Mouse (Mus musculus) MEL (cell line): ENCODE data around the gene Phf21a.

Experiments
- CTCF ChIP-seq, 3 experiments: IDR thresholded peaks in 2 of 3; conservative IDR thresholded peaks in 1 of 3; 2 replicates each; pipeline ENCODE4 v1.5.1; 2011 to 2012; ENCODE audit warnings: low read length in 3 of 3, low read depth in 2 of 3, mild to moderate bottlenecking in 2 of 3, improper control_type of control experiment in 1 of 3, inconsistent platforms in 1 of 3, mixed read lengths in 1 of 3, moderate library complexity in 1 of 3; ENCODE audit not compliant: control insufficient read depth in 1 of 3, insufficient read depth in 1 of 3, poor library complexity in 1 of 3, severe bottlenecking in 1 of 3
- GABPA ChIP-seq: IDR thresholded peaks from 2 replicates; pipeline ENCODE4 v1.6.1; 2012; ENCODE audit warnings: low read depth, mild to moderate bottlenecking, inconsistent platforms, low read length, improper control_type of control experiment, moderate library complexity
- GATA1 ChIP-seq: IDR thresholded peaks from 2 replicates; pipeline ENCODE4 v1.6.1; 2011; ENCODE audit warnings: low read depth, low read length, improper control_type of control experiment
- MEF2A ChIP-seq: IDR thresholded peaks from 2 replicates; pipeline ENCODE4 v1.6.1; 2014; ENCODE audit warnings: low read depth, mild to moderate bottlenecking, inconsistent platforms, low read length, improper control_type of control experiment; ENCODE audit not compliant: poor library complexity, insufficient replicate concordance, severe bottlenecking; ENCODE audit errors: extremely low read depth
- NRF1 ChIP-seq: IDR thresholded peaks from 2 replicates; pipeline ENCODE4 v1.6.1; 2014; ENCODE audit warnings: low read depth, mild to moderate bottlenecking, inconsistent platforms, low read length, improper control_type of control experiment, moderate library complexity; ENCODE audit not compliant: poor library complexity, insufficient read depth, severe bottlenecking
- POLR2A ChIP-seq, 2 experiments: IDR thresholded peaks; 2 replicates each; pipeline ENCODE4 v1.6.1; 2011 to 2012; ENCODE audit warnings: low read length in 2 of 2, mild to moderate bottlenecking in 2 of 2, control low read depth in 1 of 2, improper control_type of control experiment in 1 of 2, low read depth in 1 of 2, moderate library complexity in 1 of 2; ENCODE audit not compliant: control insufficient read depth in 1 of 2, insufficient read depth in 1 of 2, poor library complexity in 1 of 2
- SMC3 ChIP-seq: IDR thresholded peaks from 2 replicates; pipeline ENCODE4 v1.6.1; 2011; ENCODE audit warnings: low read depth, low read length, improper control_type of control experiment
- TAL1 ChIP-seq: IDR thresholded peaks from 2 replicates; pipeline ENCODE4 v1.6.1; 2012; ENCODE audit warnings: mild to moderate bottlenecking, inconsistent platforms, low read length, moderate library complexity, mixed read lengths
- USF1 ChIP-seq: IDR thresholded peaks from 2 replicates; pipeline ENCODE4 v1.6.1; 2014; ENCODE audit warnings: low read depth, mild to moderate bottlenecking, inconsistent platforms, low read length, improper control_type of control experiment, moderate library complexity
- USF2 ChIP-seq, 2 experiments: IDR thresholded peaks; 2 replicates each; pipeline ENCODE4 v1.6.1; 2011 to 2012; ENCODE audit warnings: improper control_type of control experiment in 2 of 2, low read length in 2 of 2, borderline replicate concordance in 1 of 2, inconsistent platforms in 1 of 2, low read depth in 1 of 2, mild to moderate bottlenecking in 1 of 2; ENCODE audit not compliant: insufficient read depth in 1 of 2
- ZC3H11A ChIP-seq: IDR thresholded peaks from 2 replicates; pipeline ENCODE4 v1.6.1; 2012; ENCODE audit warnings: low read depth, mild to moderate bottlenecking, inconsistent platforms, low read length, improper control_type of control experiment
- ZNF384 ChIP-seq: IDR thresholded peaks from 2 replicates; pipeline ENCODE4 v1.6.1; 2012; ENCODE audit warnings: low read depth, mild to moderate bottlenecking, inconsistent platforms, low read length, improper control_type of control experiment

- no peak for TF ChIP-seq ZNF384
- no peak for TF ChIP-seq USF2 (IDR thresholded peaks at IDR 0.05; ENCODE audit: borderline replicate concordance in 1 of 2, insufficient read depth in 1 of 2, low read depth in 1 of 2, low read length in 2 of 2)
- no peak for TF ChIP-seq SMC3
- TF ChIP-seq CTCF (IDR thresholded peaks at IDR 0.05 in 2 of 3, conservative IDR thresholded peaks at IDR 0.05 in 1 of 3; ENCODE audit: control insufficient read depth in 1 of 3, insufficient read depth in 1 of 3, low read depth in 2 of 3, low read length in 3 of 3, poor library complexity in 1 of 3, severe bottlenecking in 1 of 3): no peak
- TF ChIP-seq TAL1: no peak
- TF ChIP-seq POLR2A (IDR thresholded peaks at IDR 0.05; ENCODE audit: control insufficient read depth in 1 of 2, insufficient read depth in 1 of 2, low read depth in 1 of 2, low read length in 2 of 2, poor library complexity in 1 of 2): no peak
- TF ChIP-seq MEF2A: no peak; the same call in 1 of the 2 replicates
- TF ChIP-seq NRF1: no peak
- TF ChIP-seq GABPA: no peak
- 0 out of 2 replicates have a peak, but pooled peaks have one; percentile 8 for TF ChIP-seq GATA1
- no peak for TF ChIP-seq USF1
- TF ChIP-seq ZC3H11A: no peak
Measured at GRCm38 (mm10) chr2:92277787-92278186, 184.9 kb downstream of the Phf21a start.
